Mouse (Mus musculus): ENCODE results near the gene Rwdd2a. TPM values are rescaled to one million over a fixed set of nuclear protein-coding genes. Genes with fewer than 3 reads are reported as not detected.
"Not testable (repeated sequence)": the region's sequence is repeated elsewhere in the genome, so short reads cannot be mapped to it uniquely, and the experiment has no call there.

Rwdd2a gene
- polyA plus RNA-seq, 1 experiment from 2014 or later = 6.2 TPM

GRCm38 (mm10) chr9:86570261-86570890 lies 1.4 kb upstream of the Rwdd2a start:
- H3K9me3 ChIP-seq (replicated peaks) = no peaks in the 10 kb centered on the region
- H3K27ac ChIP-seq = no peak overlapping the region
- H3K4me1 ChIP-seq = peaks cover 16% of the 10 kb centered on the region
- H3K9ac ChIP-seq = 0 out of 2 replicates have a peak overlapping the region, but pooled peaks have one; percentile 55
- WGBS = 72% methylated on average over 10 of the region's 10 CpGs
- ATAC-seq = no peak
- no peaks in the 10 kb centered on the region for H3K27me3 ChIP-seq
- H3K4me2 ChIP-seq = peak overlapping the region; percentile 99
- peak overlapping the region; percentile 75 for H3K4me3 ChIP-seq
- H3K36me3 ChIP-seq (ENCODE audit: poor library complexity, severe bottlenecking) = peaks cover 27% of the 10 kb centered on the region

GRCm38 (mm10) chr9:86570946-86571345 lies 845 bp upstream of the Rwdd2a start:
- Histone ChIP-seq H3K4me1 (peaks cover 16% of the 10 kb centered on the region), H3K27ac (no peak overlapping the region), H3K27me3 (no peaks in the 10 kb centered on the region), H3K4me3 (peak overlapping the region; percentile 75), H3K9me3 (replicated peaks) (no peaks in the 10 kb centered on the region), H3K4me2 (peak overlapping the region; percentile 99), H3K9ac (peak overlapping the region; percentile 55), H3K36me3 (ENCODE audit: poor library complexity, severe bottlenecking) (peaks cover 22% of the 10 kb centered on the region)
- ATAC-seq = no peak
- WGBS = 15% methylated on average over 8 of the region's 8 CpGs

GRCm38 (mm10) chr9:86572196-86572595 lies 405 bp downstream of the Rwdd2a start:
- Histone ChIP-seq H3K4me1 (peaks cover 16% of the 10 kb centered on the region), H3K4me2 (peak overlapping the region; percentile 99), H3K4me3 (peak overlapping the region; percentile 75), H3K27ac (no peak overlapping the region), H3K9me3 (replicated peaks) (no peaks in the 10 kb centered on the region), H3K27me3 (no peaks in the 10 kb centered on the region), H3K36me3 (ENCODE audit: poor library complexity, severe bottlenecking) (peaks cover 12% of the 10 kb centered on the region), H3K9ac (peak overlapping the region; percentile 69)
- no peak for ATAC-seq
- under 1% methylated on average over 25 of the region's 25 CpGs for WGBS

- ATAC-seq = 0 out of 2 replicates have a peak, but pooled peaks have one; percentile 20
- Histone ChIP-seq H3K9me3 (replicated peaks) (no peaks in the 10 kb centered on the region), H3K4me2 (peak overlapping the region; percentile 99), H3K4me1 (peaks cover 16% of the 10 kb centered on the region), H3K36me3 (ENCODE audit: poor library complexity, severe bottlenecking) (peaks cover 12% of the 10 kb centered on the region), H3K4me3 (peak overlapping the region; percentile 75), H3K27me3 (no peaks in the 10 kb centered on the region), H3K27ac (no peak overlapping the region), H3K9ac (peak overlapping the region; percentile 69)
- WGBS = 6% methylated on average over 13 of the region's 13 CpGs
Observed at GRCm38 (mm10) chr9:86572636-86573291, 973 bp downstream of the Rwdd2a start.

- Histone ChIP-seq H3K4me2 (no peak overlapping the region), H3K27ac (no peak overlapping the region), H3K4me1 (peaks cover 16% of the 10 kb centered on the region), H3K9ac (no peak overlapping the region), H3K36me3 (ENCODE audit: poor library complexity, severe bottlenecking) (peaks cover 9% of the 10 kb centered on the region), H3K27me3 (no peaks in the 10 kb centered on the region), H3K9me3 (replicated peaks) (no peaks in the 10 kb centered on the region), H3K4me3 (no peak overlapping the region)
- 86% methylated on average over 20 of the region's 20 CpGs for WGBS
- no peak for ATAC-seq
Observed at GRCm38 (mm10) chr9:86573616-86574303, 2.0 kb downstream of the Rwdd2a start.

GRCm38 (mm10) chr9:86575178-86575577 lies 3.4 kb downstream of the Rwdd2a start:
- 88% methylated on average over 6 of the region's 6 CpGs for WGBS
- Histone ChIP-seq H3K9me3 (replicated peaks) (no peaks in the 10 kb centered on the region), H3K27ac (no peak overlapping the region), H3K4me1 (peaks cover 15% of the 10 kb centered on the region), H3K4me3 (no peak overlapping the region), H3K36me3 (ENCODE audit: poor library complexity, severe bottlenecking) (no peaks in the 10 kb centered on the region), H3K4me2 (no peak overlapping the region), H3K9ac (no peak overlapping the region), H3K27me3 (no peaks in the 10 kb centered on the region)
- ATAC-seq = no peak

GRCm38 (mm10) chr9:86579657-86580056 lies 7.9 kb downstream of the Rwdd2a start:
- Histone ChIP-seq H3K4me2 (no peak overlapping the region), H3K36me3 (ENCODE audit: poor library complexity, severe bottlenecking) (no peaks in the 10 kb centered on the region), H3K4me1 (no peaks in the 10 kb centered on the region), H3K4me3 (no peak overlapping the region), H3K9me3 (replicated peaks) (no peaks in the 10 kb centered on the region), H3K27me3 (no peaks in the 10 kb centered on the region), H3K9ac (no peak overlapping the region), H3K27ac (no peak overlapping the region)
- no peak for ATAC-seq
- 92% methylated on average over 10 of the region's 10 CpGs for WGBS

- WGBS = 53% methylated on average over 3 of the region's 3 CpGs
- no peak overlapping the region for H3K4me2 ChIP-seq
- no peak overlapping the region for H3K9ac ChIP-seq
- no peaks in the 10 kb centered on the region for H3K4me1 ChIP-seq
- no peaks in the 10 kb centered on the region for H3K9me3 ChIP-seq (replicated peaks)
- H3K27me3 ChIP-seq = no peaks in the 10 kb centered on the region
- no peak overlapping the region for H3K4me3 ChIP-seq
- no peaks in the 10 kb centered on the region for H3K36me3 ChIP-seq (ENCODE audit: poor library complexity, severe bottlenecking)
- ATAC-seq = peak; percentile 73
- H3K27ac ChIP-seq = no peak overlapping the region
Observed at GRCm38 (mm10) chr9:86583740-86584139, 11.9 kb downstream of the Rwdd2a start.

GRCm38 (mm10) chr9:86587019-86587795 lies 15.4 kb downstream of the Rwdd2a start:
- Histone ChIP-seq H3K27ac (no peak overlapping the region), H3K9me3 (replicated peaks) (no peaks in the 10 kb centered on the region), H3K27me3 (no peaks in the 10 kb centered on the region), H3K9ac (no peak overlapping the region), H3K4me2 (no peak overlapping the region), H3K36me3 (ENCODE audit: poor library complexity, severe bottlenecking) (no peaks in the 10 kb centered on the region), H3K4me1 (no peaks in the 10 kb centered on the region), H3K4me3 (no peak overlapping the region)
- no peak for ATAC-seq
- WGBS = 92% methylated on average over 11 of the region's 11 CpGs

GRCm38 (mm10) chr9:86592676-86593668 lies 21.2 kb downstream of the Rwdd2a start:
- Histone ChIP-seq H3K4me1 (no peaks in the 10 kb centered on the region), H3K36me3 (ENCODE audit: poor library complexity, severe bottlenecking) (no peaks in the 10 kb centered on the region), H3K27me3 (no peaks in the 10 kb centered on the region), H3K4me2 (no peak overlapping the region), H3K9me3 (replicated peaks) (no peaks in the 10 kb centered on the region), H3K27ac (no peak overlapping the region), H3K9ac (no peak overlapping the region), H3K4me3 (no peak overlapping the region)
- WGBS = 76% methylated on average over 19 of the region's 19 CpGs
- peak; percentile 57 for ATAC-seq

- not testable (repeated sequence) for H3K4me3 ChIP-seq; H3K27ac ChIP-seq; H3K4me1 ChIP-seq; H3K9ac ChIP-seq; H3K9me3 ChIP-seq (replicated peaks); ATAC-seq; H3K27me3 ChIP-seq; H3K36me3 ChIP-seq (ENCODE audit: poor library complexity, severe bottlenecking); H3K4me2 ChIP-seq
- WGBS = 80% methylated on average over 10 of the region's 10 CpGs
Observed at GRCm38 (mm10) chr9:86594357-86594767, 22.6 kb downstream of the Rwdd2a start.

Data from forebrain, embryonic 13.5 days (tissue).